Mouse (Mus musculus): ENCODE measurements around the gene Fgfr2.

- TF ChIP-seq CTCF (IDR thresholded peaks at IDR 0.05; ENCODE audit: borderline replicate concordance, extremely low read depth, insufficient read depth, insufficient read length) (no peak), POLR2A (IDR thresholded peaks at IDR 0.05; ENCODE audit: borderline replicate concordance, extremely low read depth, insufficient read depth, insufficient read length, poor library complexity, severe bottlenecking) (no peak)
These were observed 72.5 kb downstream of the Fgfr2 start for GRCm38 (mm10) chr7:133050681-133051080.

Data from brain, embryonic 14.5 days (tissue).